Mouse (Mus musculus) testis, adult 2 months (tissue): ENCODE data around the gene Slc1a5.

ENCODE experiments used
- CTCF ChIP-seq: fragments of 200-500 bp; IDR thresholded peaks from 2 replicates; pipeline ENCODE4 v1.5.1; 2012; ENCODE audit warnings: low read depth, mild to moderate bottlenecking, inconsistent platforms, low read length, moderate library complexity; ENCODE audit not compliant: control insufficient read depth, insufficient read depth, insufficient replicate concordance
- POLR2A ChIP-seq: fragments of 200-500 bp; IDR thresholded peaks from 2 replicates; pipeline ENCODE4 v1.6.1; 2012; ENCODE audit warnings: low read depth, mild to moderate bottlenecking, inconsistent platforms, low read length, moderate library complexity; ENCODE audit not compliant: control insufficient read depth

- TF ChIP-seq POLR2A, result no peak
- TF ChIP-seq CTCF, result no peak
Observed at GRCm38 (mm10) chr7:16838804-16839426, 57.8 kb downstream of the Slc1a5 start.
